Mouse (Mus musculus) ES-Bruce4 (cell line): ENCODE measurements at regions not wholly inside any gene's neighbourhood (a gene's known extent, or its start where the extent isn't known, plus 50 kb on each side); places are given as distances from the start of the nearest gene placed in this dataset.

Source experiments
- CTCF ChIP-seq: IDR thresholded peaks from one replicate; pipeline ENCODE4 v1.8.1; 2011; ENCODE audit warnings: low read depth, low read length
- EP300 ChIP-seq: IDR thresholded peaks from 2 replicates; pipeline ENCODE4 v1.6.1; 2011; ENCODE audit warnings: low read depth, low read length; ENCODE audit not compliant: insufficient read depth

- TF ChIP-seq CTCF (no peak), EP300 (no peak)
These were observed 90.1 kb upstream of the Sall1 start for GRCm38 (mm10) chr8:89134058-89134457.
